Mouse (Mus musculus) stomach, postnatal 0 days (tissue): Measurements from ENCODE around the gene Timm22.

Experiments
- CTCF ChIP-seq: IDR thresholded peaks from 2 replicates; pipeline ENCODE4 v1.5.1; 2016; ENCODE audit warnings: antibody characterized with exemption, low read depth, mild to moderate bottlenecking, moderate library complexity
- EP300 ChIP-seq: optimal IDR thresholded peaks from 2 replicates; pipeline ENCODE3; 2016; ENCODE audit warnings: antibody characterized with exemption

DNA sequence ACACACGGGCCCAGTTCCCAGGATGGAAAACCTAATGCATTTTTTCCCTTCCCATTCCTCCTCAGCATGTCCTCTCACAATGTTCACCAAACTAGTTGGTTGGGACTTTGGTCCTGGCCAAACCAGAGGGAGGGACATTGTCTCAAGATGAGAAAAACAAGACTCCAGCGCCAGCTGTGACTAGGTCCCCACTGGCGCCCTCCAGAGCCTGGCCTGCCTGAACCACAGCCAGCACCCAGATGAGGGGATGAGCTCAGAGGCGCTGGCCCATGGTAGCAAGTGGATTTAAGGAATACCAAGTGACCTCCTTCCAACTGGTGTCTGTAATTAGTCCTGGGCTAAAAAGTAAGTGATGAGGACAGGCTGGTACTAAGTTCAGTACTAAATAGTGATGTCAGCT lies 14.1 kb downstream of the Timm22 start:
- no peak for TF ChIP-seq CTCF
- no peak for TF ChIP-seq EP300
